Mouse (Mus musculus) CD4-positive, CD25-positive, alpha-beta regulatory T cell, adult 4 months (primary cell): ENCODE measurements around the gene Lyz2. TPM values are rescaled to one million over a fixed set of nuclear protein-coding genes. Genes with fewer than 3 reads are reported as not detected.
A peak's percentile ranks its signal among the peaks of the same experiment; 100 is the strongest.
"Not testable (repeated sequence)": the region's sequence is repeated elsewhere in the genome, so short reads cannot be mapped to it uniquely, and the experiment has no call there.

Source experiments
- ATAC-seq: one replicate; pipeline ENCODE4 v1.8.0; 2017
- polyA plus RNA-seq, 2 experiments: library from polyadenylated mRNA; unstranded; fragments of 100-300 nt; shearing (Covaris generic); gene quantifications; one replicate each; pipeline ENCODE4 v1.2.1; 2017

Lyz2 gene
- polyA plus RNA-seq, 2 experiments from 2014 or later = 0.32 to 9.2 TPM

DNA sequence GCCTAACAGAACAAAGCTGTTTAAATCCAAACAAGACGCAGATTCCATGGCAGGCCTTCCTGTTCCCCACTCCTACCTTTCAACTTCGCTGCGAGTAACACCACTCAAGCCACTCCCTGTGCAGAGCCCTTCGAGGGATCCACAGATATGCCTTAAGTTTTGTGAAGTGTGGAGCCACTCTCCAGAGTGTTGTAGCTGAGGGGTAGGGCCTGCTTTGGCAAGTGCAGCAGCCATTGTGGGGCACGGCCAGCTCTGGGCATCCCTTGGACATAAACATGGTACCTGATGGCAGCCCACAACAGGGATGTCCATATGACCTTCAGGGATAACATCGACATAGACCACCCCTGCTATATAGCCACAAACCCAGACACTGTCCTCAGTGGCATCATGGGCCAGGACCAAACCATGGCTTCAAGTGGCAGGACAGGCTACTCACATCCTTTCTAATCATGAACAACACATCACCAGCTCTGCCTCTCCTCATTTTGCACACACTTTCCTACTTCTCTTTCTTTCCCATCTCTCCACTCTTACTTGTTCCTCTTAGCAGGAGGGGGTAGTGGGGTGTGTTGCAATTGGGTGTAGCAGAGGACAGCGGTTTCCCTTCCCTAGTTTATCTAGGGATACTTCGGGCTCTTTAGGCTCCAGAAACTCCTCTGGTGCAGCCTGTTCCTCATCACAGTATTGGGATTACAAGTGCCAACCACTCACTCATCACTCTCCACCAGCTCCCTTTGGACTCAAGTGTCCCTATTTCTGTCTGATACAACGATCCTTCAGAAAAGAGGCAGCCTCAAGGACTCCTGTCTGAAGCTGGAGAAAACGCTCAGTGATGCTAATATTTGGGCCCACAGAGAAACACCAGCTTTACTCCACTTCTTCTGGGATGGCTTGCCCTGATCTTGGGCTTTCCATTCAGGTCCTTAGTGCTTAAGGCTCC, 2.7 kb upstream of the Lyz2 start:
- no peak for ATAC-seq

DNA sequence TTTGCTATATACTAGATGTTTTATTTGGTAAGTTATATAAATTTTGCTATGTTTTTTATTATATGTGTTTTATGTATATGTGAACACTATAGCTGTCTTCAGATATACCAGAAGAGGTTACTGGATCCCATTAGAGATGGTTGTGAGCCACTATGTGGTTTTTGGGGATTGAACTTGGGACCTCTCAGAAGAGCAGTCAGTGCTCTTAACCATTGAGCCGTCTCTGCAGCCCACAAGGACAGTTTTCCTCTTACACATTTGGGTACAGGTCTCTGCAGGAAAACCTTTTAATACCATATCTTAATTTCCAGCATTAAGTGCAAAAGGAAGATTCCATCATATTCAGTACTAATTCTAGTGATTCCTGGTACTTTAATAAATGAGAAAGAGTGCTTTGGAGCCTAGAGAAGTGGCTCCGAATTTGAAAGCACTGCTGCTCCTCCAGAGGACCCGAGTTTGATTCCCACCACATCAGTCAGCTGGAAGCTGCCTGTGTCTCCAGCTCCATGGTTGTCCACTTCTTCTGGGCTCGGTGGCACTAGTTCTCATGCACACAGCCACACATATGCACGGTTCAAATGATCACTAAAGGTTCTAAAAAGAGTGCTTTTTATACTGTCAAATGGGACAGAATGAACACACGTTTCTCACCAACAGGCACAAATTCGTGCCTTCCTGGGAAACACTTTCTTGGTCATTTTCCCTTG, 1.9 kb upstream of the Lyz2 start:
- ATAC-seq = no peak

- ATAC-seq = not testable (repeated sequence)
Measured at GRCm38 (mm10) chr10:117283196-117283595, 1.1 kb upstream of the Lyz2 start.

- no peak for ATAC-seq
Measured at GRCm38 (mm10) chr10:117282551-117282950, 430 bp upstream of the Lyz2 start.

DNA sequence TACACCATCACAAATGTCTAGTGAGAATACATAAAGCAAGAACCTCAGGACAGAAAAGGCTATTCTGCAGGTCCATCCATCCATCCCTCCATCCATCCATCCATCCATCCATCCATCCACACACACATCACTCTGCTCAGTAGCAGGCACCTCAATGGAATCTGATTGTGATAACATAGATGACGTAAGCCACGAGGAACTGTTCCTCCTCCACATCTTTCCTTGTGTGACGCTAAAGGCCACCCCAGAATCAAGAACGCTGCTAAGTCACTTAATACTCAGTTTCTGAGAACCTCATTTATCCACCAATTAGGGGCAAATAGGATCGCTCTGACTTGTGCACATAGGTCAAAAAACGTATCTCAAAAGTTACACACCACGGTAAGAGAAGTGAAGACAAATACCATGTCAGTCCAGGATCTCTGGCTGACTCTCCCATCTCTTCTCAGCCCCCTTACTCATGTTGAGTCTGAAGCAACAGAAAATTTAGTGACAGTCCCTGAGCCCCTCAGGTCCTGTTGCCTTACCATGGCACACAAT, 670 bp downstream of the Lyz2 start:
- no peak for ATAC-seq

DNA sequence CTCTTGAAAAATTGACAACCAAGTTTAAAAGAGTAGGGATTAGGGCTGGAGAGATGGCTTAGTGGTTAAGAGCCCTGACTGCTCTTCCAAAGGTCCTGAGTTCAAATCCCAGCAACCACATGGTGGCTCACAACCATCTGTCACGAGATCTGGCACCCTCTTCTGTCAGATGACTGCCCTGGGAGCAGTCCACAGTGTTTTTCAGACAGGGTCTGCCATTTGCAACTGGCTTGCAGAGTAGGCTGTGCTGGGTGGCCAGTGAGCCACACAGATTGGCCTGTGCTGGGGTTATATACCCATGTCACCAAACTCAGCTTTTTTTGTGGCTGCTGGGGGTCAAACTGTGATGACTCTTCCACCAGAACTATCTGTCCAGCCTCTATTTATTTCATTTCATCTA, 2.1 kb downstream of the Lyz2 start:
- ATAC-seq = no peak

DNA sequence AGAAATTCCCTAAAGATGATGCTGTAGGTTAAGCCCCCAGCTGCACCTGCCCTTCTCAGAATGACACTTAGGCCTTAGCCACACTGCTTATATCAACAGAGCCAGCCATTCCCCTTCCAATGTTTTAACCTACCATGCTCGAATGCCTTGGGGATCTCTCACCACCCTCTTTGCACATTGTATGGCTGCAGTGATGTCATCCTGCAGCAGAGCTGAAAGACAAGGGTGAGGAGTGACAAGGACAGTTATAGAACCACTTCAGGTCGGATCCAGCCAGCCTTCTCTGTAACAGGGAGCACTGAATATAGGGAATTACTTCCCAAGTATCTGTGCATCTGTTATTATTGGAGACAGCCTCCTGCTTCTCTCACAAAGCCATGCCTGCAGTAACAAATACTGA, 3.6 kb downstream of the Lyz2 start:
- ATAC-seq = not testable (repeated sequence)

GRCm38 (mm10) chr10:117277779-117278178, 4.3 kb downstream of the Lyz2 start:
- ATAC-seq = not testable (repeated sequence)

GRCm38 (mm10) chr10:117275681-117276369, 6.3 kb downstream of the Lyz2 start:
- ATAC-seq = no peak

DNA sequence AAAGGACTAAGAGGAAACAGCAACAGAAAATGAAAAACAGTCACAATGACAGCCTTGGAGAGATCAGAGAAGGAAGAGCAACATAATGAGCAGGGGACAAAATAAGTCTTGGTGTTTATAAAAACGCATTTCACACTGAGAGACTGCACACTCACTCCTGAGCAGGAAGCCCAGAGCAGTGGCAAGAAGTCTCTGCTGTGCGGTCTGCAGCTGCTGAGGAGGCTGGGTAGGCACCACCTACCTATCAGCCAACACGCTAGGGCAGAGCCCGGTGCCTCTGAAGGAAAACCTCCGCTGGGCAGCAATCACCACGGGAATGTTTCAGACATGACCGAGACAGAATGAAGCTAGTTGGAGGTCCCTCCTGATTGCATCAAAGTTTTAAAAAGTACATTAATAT, 7.5 kb downstream of the Lyz2 start:
- not testable (repeated sequence) for ATAC-seq

GRCm38 (mm10) chr10:117272023-117272422, 10.1 kb downstream of the Lyz2 start:
- ATAC-seq = no peak

DNA sequence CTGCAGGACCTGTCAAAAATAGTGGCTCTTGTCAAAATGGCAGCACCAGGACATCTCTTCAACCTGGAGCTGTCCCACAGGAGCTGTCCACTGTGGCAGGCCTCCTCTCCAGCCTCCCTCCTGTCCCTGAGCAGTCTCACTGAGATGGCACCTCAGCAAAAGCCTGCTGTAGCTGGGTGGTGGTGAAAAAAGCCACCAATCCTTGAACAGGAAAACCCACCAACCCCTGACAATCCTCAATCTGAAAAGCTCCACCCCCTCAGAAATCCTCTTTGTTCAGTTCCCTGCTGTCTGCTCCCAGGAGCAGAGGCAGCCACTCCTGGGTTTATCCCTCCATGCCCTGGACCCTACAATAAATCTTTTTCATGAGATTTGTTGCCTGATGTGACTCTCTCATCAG, 22.3 kb downstream of the Lyz2 start:
- ATAC-seq = no peak

GRCm38 (mm10) chr10:117238603-117239002, 43.5 kb downstream of the Lyz2 start, which contains the start of gene 9530003J23Rik:
9530003J23Rik (minus strand) TSS chr10:117238703.
- no peak for ATAC-seq

GRCm38 (mm10) chr10:117235866-117236265, 46.3 kb downstream of the Lyz2 start:
- no peak for ATAC-seq

GRCm38 (mm10) chr10:117234825-117235224, 47.3 kb downstream of the Lyz2 start:
- ATAC-seq = no peak

DNA sequence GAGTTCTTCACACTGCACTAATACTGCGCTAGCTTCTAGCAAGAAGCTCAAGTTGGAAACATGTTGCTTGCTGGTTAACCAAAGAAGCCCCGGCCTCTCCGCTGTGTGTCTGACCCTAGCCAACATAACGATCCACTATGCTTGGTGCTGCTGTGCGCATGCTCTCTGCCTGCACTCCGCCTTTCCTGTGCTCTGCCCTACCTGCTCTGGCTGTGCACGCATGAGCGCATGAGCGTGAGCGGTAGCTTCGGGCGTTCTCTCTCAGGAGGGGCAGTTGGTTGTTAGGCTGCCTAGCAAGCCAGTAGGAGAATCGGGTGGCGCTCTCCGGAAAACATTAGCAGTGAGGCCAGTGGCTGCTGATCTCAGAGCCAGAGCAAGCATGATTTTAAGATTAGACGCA, 52.3 kb downstream of the Lyz2 start:
- ATAC-seq = peak; percentile 53

Other genes with a start within 250 kb of the Lyz2 start
- gene Lrrc10, start 237.0 kb downstream of the Lyz2 start, polyA plus RNA-seq = not detected
- gene Cct2, start 218.5 kb downstream of the Lyz2 start, polyA plus RNA-seq = 100 to 1,000 TPM; 185 to 226 TPM
- 1 to 10 TPM; 8.4 to 9.3 TPM for gene Frs2, start 133.8 kb downstream of the Lyz2 start, polyA plus RNA-seq
- gene Yeats4, start 57.8 kb downstream of the Lyz2 start, polyA plus RNA-seq = 10 to 100 TPM; 19.1 to 24.6 TPM
- gene 9530003J23Rik, start 43.6 kb downstream of the Lyz2 start, polyA plus RNA-seq = not detected
- gene Lyz1, start 10.5 kb upstream of the Lyz2 start, polyA plus RNA-seq = not detected
- 100 to 1,000 TPM; 116 to 124 TPM for gene Cpsf6, start 97.7 kb upstream of the Lyz2 start, polyA plus RNA-seq